Mouse (Mus musculus) WW6 (cell line): ENCODE measurements around the gene Hykk.
"Not testable (repeated sequence)": the region's sequence is repeated elsewhere in the genome, so short reads cannot be mapped to it uniquely, and the experiment has no call there.

ENCODE experiments used
- DNase-seq: peaks from one replicate; pipeline ENCODE4 v3.0.0-alpha.2; 2013; ENCODE audit warnings: low read depth, low spot score

Gene Hykk

DNA sequence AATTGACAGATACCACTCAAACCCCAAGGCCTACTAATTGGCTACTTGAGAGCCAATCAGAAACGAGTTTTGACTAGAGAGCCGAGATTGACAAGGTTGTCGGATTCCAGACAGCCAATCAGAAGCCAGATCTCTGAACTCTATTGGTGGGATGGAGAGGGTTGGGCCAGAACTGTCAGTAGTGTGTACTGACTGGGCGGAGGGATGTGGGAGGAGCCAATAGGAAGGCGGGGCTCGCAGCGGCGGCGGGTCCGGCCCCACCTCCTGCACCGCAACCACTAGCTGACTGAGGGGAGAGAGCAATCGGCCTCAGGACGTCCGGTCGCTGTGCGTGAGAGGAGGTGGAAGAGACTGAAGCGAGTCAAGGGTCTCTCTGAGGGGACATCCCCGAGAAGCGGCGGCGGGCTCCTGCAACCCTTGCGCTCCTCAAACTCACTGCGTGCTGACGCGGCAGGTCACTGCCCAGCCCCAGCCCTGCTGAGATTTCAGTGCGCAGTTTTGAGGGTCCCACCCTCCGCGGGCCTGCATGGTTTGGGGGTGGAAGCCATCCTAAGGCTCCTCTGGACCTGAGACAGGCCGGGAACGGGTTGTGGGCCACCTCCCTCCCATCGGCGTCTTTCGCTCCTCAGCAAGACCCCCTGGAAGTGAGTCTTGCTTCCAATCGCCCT is at the start of gene Hykk:
Gene Hykk (plus strand): TSS at position 274 of the 668 bp plus-strand sequence.
- DNase-seq, result peak; percentile 86

DNA sequence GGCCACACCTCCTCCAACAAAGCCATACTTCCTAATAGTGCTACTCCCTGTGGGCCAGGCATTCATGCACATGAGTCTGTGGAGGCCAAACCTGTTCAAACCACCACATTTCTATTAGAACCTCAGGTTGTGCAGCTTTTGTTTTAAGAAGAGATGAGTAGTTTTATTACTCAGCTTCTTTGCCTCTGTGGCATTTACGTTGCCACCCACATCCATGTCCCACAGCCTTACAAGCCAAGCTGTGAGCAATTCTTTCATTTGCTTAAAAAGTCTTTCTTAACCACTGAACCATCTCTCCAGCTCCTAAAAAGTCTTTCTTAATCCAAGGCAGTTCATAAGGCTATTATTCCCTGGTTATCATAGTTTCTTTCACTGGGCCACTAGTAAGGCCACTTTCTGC is 38.3 kb upstream of the Hykk start:
- no peak for DNase-seq

DNA sequence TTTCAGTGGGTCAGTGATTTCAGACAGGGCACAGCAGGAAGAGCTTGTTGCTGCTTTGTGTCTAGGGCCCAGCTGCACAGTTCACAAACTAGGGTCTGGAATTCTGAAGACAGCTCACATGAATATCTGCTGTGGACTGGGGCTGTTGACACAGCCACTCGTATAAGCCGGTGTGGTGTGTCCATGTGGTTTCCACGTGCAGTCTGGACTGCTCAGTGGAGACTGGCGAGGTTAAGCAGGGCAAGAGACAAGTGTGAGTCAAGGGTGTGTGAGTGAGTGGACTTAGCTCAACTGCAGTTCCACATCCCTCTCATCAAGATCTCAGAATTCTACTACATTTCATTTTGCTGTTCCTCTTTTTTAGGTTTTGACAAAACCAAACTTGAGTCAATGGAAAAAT is 25.0 kb upstream of the Hykk start:
- no peak for DNase-seq

DNA sequence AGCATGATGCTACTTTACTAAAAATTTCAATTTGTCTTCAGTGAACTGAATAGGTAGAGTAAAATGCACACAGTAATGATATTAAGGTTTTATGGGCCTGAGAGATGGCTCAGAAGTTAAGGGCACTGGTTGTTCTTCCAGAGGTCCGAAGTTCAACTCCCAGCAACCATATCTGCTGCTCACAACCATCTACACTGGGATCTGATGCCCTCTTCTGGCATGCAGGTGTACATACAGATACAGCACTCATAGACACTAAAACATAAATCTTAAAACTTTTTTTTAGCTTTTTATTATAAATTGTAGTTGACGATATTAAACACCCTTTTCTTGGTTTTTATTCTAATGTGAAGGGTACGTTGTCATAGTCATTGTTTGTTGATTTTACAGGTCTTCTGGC is 20.0 kb upstream of the Hykk start:
- no peak for DNase-seq

DNA sequence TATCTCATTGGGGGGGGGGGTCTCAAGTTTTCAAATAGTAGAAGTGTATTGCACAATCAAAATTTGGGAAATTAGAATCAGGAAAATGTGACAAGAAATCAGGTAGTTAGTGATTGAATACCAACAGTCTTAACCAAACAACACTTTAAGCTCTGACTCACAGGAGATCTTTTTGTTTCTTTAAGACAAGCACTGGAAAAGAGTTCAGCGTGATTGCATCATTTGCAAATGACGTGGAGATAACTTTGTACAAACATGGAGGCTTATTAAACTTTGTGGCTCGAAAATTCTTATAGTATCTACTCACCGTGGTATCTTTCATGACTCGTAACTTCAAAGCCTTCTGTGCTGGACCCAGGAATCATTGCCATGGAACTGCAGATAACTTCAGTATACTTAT is 7.6 kb upstream of the Hykk start:
- DNase-seq, result no peak

DNA sequence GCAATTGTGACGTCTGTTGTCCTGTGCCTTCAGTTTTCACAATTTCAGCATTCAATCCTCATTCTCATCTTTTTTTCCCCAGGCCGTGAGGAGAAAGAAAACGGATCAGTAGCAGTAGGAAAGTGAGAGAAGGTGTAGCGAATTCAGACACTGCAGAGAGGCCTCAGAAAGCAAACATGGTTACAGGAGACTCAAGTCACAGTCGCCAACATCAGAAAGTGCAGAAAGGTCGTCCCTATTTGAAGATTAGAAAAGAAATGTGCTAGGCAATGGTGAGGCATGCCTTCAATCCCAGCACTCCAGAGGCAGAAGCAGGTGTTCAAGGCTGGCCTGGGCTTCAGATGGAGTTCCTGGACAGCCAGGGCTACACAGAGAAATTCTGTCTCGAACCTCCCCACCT is 1.5 kb upstream of the Hykk start:
- no peak for DNase-seq

DNA sequence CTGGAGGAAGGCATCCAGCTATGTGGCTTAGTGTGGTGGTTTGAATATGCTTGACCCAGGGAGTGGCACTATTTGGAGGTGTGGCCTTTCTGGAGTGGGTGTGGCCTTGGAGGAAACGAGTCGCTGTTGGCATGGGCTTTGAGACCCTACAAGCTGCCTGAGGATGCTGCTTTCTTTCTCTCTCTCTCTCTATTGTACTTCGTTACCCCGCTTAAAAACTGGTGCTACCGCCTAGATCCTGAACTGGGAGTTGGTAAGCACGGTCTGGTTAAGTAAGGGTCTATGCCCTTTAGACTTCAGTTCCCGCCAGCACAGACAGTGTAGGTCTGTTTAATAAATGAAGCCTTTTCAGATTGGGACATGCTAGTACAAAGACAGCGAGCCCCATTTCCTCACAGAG is 682 bp upstream of the Hykk start:
- DNase-seq, result no peak

DNA sequence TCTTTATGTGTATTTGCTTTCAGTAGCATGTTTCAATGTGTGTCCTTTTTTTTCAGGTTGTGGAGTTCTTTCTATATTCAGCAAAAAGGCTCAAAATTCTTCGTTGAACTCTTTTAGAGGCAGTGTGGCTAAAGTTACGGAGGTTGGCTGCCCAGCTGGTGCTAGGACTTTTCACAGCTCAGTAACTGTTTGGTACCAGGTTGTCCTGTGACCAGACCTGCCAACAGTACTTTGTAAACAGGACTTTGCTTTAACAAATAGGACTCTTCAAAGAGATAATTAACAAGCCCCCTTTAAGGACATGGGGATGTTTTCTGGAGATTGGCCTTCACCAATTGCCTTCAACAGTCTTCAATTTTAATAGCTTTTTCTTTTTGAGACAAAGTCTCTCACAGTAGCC is 1.1 kb downstream of the Hykk start:
- DNase-seq, result no peak

DNA sequence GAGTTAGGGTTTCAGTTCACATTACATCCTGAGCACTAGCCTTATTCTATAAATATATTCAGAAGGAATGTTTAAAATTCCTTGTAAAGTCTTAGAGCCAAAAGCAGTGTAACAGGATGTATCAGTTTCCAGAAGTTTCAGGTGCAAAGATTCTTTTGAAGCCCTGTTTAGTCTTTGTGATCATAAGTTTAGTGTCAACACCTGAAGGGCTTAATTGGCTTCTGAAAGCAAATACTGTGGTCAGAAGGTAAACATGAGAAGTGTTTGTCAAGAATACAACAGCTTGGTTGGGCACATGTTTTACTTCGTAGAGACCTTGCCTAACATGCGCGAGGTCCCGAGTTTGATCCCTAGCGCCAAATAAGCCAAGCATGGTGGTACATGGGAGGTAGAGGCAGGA is 1.7 kb downstream of the Hykk start:
- no peak for DNase-seq

DNA sequence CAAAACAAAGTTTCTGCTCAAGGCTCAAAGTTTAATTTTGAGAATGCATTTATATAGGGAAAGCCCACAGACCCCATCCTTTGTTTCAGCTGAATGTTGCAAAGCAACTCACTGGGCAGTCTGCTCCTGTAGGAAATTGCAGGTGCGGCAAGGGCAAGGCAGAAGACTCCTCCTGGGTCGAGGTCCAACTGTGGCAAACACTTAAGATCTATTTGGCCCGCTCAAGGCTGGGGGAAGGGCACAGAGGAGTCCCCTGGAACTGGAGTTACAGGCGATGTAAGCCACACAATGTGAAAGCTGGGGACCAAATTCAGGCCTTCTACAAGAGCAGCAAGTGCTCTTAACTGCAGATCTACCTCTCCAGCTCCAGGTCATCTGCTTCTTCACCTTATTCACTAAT is 2.9 kb downstream of the Hykk start:
- no peak for DNase-seq

DNA sequence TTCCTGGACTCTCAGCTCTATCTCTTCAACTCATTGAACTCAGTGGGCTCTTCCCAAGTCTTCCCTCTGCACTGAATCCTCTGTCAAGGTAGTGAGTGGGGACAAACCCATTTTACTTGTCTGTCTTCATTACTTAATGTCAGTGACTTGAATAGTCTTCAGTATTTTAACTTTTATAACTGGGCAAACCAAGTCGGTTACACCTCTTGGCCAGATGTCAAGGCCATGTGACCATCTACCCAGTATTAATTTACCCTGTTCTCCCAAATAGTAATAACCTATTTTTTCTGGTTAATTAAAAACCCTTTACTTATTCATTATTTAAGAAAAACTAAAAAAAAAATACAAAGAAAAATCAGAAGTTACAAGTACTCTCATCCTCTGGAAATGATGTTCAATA is 13.7 kb downstream of the Hykk start:
- DNase-seq, result no peak

DNA sequence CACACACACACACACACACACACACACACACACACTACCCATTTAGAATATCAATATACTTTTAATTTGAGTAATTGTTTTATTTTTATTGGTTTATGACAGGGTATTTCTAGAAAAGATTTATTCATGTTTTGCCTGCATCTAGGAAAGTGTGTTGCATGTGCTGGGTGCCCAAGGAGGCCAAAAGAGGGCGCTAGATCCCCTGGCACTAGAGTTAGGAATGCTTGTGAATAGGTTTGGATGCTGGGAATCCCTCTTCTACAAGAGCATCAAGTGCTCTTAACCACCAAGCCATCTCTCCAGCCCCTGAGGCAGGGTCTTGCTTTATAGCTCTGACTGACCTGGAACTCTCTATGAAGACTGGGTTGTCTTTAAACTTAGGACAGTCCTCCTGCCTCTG is 14.7 kb downstream of the Hykk start:
- no peak for DNase-seq

DNA sequence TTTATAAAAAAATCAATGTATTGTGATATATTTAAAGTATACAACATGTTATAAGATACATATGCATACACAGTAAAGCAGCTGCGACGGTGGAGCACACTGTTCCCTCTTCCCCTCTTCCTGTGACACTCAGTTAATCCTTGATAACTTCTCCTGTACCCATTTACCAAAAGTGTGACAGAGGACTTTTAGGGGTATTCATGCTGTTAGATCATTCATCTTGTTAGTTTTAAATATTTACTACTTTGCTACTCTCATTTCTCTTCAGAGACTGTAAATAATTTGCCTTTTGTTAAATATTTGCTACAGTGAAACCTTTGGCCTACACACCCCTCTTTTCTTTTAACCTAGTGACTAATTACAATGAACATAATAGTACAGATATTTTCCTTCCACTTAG is 15.3 kb downstream of the Hykk start:
- no peak for DNase-seq

DNA sequence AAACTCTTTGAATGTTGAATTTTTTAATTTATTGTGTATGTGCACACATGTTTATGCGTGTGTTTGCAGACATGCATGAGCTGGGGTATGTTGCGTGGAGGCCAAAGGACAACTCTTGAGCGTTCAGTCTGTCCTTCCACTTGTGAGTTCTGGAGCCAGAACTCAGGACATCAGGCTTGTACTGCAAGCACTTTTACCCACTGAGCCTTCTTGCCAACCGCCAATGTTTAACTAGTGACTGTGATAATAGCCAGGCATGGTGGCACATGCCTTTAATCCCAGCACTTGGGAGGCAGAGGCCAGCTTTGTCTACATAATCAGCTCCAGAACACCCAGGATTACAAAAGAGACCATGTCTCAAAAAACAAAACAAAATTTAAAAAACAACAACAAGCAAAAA is 25.0 kb downstream of the Hykk start:
- DNase-seq, result no peak

DNA sequence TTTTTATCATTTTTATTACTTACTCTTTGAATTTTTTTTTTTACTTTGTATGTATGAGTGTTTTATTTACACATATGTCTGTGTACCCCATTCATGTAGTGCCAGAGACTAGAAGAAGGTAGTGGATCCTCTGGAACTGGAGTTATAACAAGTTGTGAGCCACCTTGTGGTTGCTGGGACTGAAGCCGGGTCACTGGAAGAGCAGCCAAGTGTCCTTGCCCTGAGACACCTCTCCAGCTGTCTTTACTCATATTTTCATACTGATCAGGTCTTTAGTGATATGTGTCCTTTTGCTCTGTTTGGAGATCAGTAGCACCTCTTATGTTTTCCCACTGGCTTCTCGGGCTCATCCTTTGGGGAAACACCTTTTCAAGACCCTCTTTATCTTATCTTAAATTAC is 27.4 kb downstream of the Hykk start:
- DNase-seq, result no peak

DNA sequence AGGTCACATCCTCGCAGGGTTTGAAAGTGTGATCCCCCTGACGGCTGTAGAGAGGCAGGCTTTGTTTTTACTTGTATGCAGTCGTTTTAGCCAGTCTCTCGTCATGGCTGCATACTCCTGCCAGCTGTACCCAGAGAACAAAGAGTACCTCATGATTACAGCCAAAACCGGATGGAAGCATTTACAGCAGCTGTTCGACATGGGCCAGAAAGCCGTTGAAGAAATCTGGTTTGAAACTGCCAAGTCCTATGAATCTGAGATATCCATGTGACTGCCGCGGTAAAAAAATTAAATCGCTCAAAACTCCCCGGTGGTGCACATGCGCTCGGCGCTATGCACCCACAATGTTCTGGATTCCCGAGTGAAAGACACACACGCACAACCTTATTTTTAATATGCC is 29.2 kb downstream of the Hykk start:
- DNase-seq, result no peak

DNA sequence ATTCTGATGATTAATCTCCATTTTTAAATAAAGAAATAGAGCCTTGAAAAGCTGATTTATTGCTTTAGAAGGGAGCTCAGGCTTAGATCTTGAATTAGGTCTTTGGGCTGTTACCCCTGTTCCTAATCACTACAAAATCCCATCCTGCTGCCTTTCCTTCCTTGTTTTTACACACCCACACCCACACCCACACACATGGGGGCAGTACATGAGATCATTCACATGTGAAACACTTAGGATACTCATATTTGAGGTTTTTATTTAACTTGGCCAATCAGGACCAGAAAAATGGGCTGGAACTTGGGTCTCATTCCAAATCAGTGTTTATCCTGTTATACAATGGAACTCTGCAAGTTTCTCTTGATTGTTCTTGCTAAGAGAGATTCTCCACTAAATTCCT is 32.4 kb downstream of the Hykk start:
- no peak for DNase-seq

DNA sequence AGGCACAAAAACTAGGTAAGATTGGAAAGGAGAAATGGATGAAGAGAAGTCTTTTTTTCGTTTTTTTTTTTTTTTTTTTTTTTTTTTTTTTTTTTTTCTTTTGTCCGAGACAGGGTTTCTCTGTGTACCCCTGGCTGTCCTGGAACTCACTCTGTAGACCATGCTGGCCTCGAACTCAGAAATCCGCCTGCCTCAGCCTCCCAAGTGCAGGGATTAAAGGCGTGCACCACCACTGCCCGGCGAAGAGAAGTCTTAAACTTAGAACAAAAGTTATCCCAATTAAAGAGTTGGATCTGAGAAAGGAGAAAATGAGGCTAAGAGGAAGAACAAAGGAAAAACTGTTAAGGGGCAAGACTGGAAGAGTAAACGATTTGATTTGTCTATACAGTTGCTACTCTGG is 33.1 kb downstream of the Hykk start:
- not testable (repeated sequence) for DNase-seq

DNA sequence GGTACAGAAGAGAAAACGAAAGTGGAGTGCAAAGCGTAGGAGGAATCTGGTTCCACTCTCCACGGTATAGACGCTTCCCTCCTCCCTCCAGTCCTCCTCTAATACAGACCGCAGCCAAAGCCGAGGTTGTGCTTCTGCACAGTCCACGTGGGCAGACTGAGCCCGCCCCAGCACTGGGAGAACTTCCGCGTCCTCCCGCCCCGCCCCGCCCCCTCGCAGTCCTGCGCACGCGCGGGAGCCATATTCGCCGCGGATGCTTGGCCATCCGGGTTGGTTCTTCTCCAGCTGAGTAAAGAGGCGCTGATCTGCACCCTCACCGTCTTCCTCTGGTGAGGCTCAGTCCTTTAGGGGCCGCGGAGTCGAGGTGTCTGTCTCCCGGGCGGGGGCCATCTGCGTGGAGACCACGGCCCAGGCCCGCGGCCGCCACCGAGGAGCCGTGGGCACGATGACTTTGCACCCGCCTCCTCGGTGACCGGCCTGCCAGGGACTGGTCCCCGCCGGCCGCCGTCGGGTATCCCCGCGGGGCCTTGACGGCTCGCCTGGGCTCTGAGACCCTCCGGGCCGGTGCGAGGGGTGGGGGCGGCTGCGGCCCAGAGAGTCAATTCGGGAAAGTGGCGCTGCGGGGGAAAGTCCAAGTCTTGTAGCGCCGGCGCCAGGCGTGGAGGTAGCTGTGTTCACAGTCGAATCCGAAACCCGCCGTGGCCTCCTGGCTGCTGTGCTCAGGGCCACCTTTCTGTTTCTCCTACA is 33.7 kb downstream of the Hykk start, which contains the start of the genes Psma4 and AY074887:
Gene Psma4 (plus strand): TSS at position 216 of the 747 bp plus-strand sequence.
Gene AY074887 (minus strand): TSS at position 424 of the 747 bp plus-strand sequence.
- peak; percentile 73 for DNase-seq

DNA sequence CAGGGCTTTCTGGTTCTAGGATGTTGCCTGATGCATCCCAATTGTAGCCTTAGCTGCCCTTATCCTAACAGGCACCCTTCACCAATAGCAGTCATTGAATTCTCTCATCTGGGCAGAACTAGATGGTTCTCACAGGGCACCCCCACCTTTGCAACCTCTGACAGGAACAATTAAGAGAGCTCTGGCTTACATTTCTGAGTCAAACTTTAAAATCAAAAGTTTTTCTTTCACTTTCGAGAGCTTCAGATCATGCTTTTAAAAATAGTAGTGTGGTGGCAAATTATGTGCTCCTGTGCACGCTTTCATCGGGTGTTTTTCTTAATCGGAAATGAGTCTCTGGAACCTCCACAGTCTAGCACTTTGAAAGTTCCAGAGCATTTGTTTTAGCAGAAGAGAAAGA is 44.0 kb downstream of the Hykk start:
- no peak for DNase-seq

DNA sequence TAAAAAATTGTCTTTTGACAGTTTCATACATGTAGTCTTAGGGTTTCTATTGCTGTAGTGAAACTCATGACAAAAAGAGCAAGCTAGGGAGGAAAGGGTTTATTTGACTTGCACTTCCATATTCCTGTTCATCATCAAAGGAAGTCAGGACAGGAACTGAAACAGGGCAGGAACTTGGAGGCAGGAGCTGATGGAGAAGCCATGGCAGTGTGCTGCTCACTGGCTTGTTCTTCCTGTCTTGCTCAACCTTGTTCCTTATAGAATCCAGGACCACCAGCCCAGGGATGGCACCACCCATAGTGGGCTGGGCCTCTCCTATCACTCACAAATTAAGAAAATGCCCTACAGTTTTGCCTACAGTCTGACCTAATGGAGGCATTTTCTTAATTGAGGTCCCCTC is 46.6 kb downstream of the Hykk start:
- DNase-seq, result no peak

DNA sequence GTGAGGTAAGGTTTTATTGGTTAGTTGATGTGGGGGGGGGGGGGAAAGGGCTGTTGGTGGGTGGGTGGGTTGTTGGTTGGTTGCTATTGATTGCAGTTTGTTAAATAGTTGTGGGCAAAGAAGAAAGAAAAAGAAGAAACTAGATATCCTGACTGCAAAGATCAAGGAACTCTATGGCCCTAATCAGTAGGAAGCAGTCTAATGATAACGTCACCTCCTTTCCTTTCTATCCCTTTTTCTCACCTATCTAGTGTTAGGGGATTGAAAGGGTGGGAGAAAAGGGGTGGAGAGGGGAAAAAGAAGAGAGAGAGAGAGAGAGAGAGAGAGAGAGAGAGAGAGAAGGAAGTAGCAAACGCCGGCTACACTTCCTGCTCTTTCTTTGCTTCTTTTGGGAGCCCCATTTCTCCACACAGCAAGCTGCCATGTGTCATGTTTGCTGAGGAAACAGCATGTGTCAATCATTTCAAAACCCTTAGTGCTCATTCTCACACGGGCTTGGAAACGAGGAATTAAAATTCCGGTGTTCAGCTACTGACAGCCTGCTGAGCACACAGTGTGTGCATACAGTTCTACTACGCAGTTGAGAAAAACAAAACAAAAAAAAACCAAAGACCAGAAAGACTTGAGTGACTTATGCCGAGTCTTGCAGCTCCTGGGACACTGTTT is 53.0 kb downstream of the Hykk start:
- no peak for DNase-seq

DNA sequence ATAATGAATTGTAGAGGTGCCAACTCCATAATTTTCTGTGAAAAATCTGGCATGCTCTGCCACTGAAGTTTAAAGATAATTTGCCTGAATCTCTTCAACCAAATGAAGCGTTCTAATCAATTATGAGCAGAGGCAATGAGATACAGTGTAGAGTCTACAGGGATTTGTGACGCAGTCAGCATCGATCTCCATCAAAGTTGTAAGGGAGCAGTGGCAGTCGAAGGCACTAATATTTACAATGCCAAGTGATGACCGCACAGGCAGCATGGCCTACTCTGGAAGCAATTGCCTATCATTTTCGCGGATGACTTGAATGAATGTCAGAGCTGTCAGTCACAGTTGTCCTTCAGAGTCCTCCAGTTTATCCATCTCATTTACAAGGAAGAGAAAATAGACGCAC is 63.6 kb downstream of the Hykk start, which contains the start of gene Chrna5:
Gene Chrna5 (plus strand): TSS at position 207 of the 400 bp plus-strand sequence.
- no peak for DNase-seq
